Mouse (Mus musculus): ENCODE results near the gene Hprt. TPM values are rescaled to one million over a fixed set of nuclear protein-coding genes. Genes with fewer than 3 reads are reported as not detected.

Gene Hprt
- polyA plus RNA-seq, 1 experiment from 2014 or later = 155 TPM

DNA sequence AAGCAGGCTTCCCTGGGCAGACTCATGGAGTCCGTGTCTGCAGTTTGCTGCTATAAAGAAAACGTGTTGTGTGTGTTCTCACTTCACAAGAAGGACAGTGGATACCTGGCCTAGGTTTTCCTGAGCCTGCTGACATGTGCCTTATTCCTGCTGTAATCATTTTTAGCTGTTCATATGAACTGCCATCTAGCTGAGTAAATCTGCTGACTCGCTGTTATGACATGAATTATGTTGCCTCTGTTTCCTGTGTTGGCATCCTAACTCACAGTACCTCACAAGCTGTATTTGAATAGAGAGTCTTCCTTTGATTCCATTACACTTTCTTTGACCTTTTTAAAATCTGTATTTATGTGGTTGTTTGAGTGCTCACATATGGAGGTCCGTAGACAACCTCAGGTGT lies 50.3 kb downstream of the Hprt start:
- no peak for ATAC-seq (ENCODE audit: low FRiP score, low TSS enrichment)

GRCm38 (mm10) chrX:53039651-53040050 lies 51.7 kb downstream of the Hprt start:
- Histone ChIP-seq H3K9ac (replicated peaks; ENCODE audit: low read length) (no peak overlapping the region), H3K4me3 (ENCODE audit: low read length) (no peak overlapping the region), H3K27ac (ENCODE audit: low read length) (peak overlapping the region; percentile 80), H3K27me3 (ENCODE audit: insufficient read depth, low read length) (no peaks in the 10 kb centered on the region), H3K4me1 (ENCODE audit: insufficient read depth, low read length) (peaks cover 13% of the 10 kb centered on the region; the same call in 1 of the 2 replicates), H3K4me2 (replicated peaks; ENCODE audit: low read depth, low read length) (no peak overlapping the region), H3K9me3 (ENCODE audit: low read length) (no peaks in the 10 kb centered on the region), H3K36me3 (ENCODE audit: insufficient read depth, low read length) (no peaks in the 10 kb centered on the region)
- ATAC-seq (ENCODE audit: low FRiP score, low TSS enrichment) = peak; percentile 76
- WGBS = 43% methylated on average over 5 of the region's 5 CpGs

More for the DNA sequence above, 50.3 kb downstream of the Hprt start:
- Histone ChIP-seq H3K4me2 (replicated peaks; ENCODE audit: low read depth, low read length) (no peak overlapping the region), H3K27ac (ENCODE audit: low read length) (no peak overlapping the region), H3K27me3 (ENCODE audit: insufficient read depth, low read length) (no peaks in the 10 kb centered on the region), H3K9ac (replicated peaks; ENCODE audit: low read length) (no peak overlapping the region), H3K36me3 (ENCODE audit: insufficient read depth, low read length) (no peaks in the 10 kb centered on the region), H3K4me3 (ENCODE audit: low read length) (no peak overlapping the region), H3K4me1 (ENCODE audit: insufficient read depth, low read length) (peaks cover 13% of the 10 kb centered on the region; the same call in 1 of the 2 replicates), H3K9me3 (ENCODE audit: low read length) (no peaks in the 10 kb centered on the region)
- WGBS = 80% methylated on average over 4 of the region's 4 CpGs

DNA sequence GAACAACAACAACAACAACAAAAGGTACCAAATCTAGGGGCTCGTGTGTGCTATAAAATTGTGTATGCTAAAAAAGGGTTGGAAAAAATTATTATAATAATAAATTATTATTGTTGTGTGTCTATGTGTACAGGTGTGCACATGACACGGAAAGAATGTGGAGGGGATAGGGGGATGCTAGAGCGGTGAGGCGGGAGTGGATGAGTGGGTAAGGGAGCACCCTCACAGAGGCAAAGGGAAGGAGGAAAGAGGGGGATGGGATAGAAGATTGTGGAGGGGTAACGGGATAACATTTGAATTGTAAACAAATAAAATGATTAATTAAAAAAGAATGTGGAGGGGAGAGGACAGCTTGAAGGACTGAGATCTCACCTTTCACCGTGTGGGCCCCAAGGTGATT lies 52.2 kb downstream of the Hprt start:
- Histone ChIP-seq H3K27me3 (ENCODE audit: insufficient read depth, low read length) (no peaks in the 10 kb centered on the region), H3K4me1 (ENCODE audit: insufficient read depth, low read length) (peaks cover 14% of the 10 kb centered on the region), H3K4me2 (replicated peaks; ENCODE audit: low read depth, low read length) (no peak overlapping the region), H3K27ac (ENCODE audit: low read length) (peak overlapping the region; percentile 80), H3K4me3 (ENCODE audit: low read length) (no peak overlapping the region), H3K36me3 (ENCODE audit: insufficient read depth, low read length) (no peaks in the 10 kb centered on the region), H3K9ac (replicated peaks; ENCODE audit: low read length) (no peak overlapping the region), H3K9me3 (ENCODE audit: low read length) (no peaks in the 10 kb centered on the region)
- 68% methylated on average over 6 of the region's 6 CpGs for WGBS
- ATAC-seq (ENCODE audit: low FRiP score, low TSS enrichment) = 0 out of 2 replicates have a peak, but pooled peaks have one; percentile 70

- ATAC-seq (ENCODE audit: low FRiP score, low TSS enrichment) = no peak
- no peak overlapping the region for H3K27ac ChIP-seq (ENCODE audit: low read length)
- H3K4me2 ChIP-seq (replicated peaks; ENCODE audit: low read depth, low read length) = no peak overlapping the region
- no peaks in the 10 kb centered on the region for H3K27me3 ChIP-seq (ENCODE audit: insufficient read depth, low read length)
- no peaks in the 10 kb centered on the region for H3K9me3 ChIP-seq (ENCODE audit: low read length)
- H3K4me1 ChIP-seq (ENCODE audit: insufficient read depth, low read length) = peaks cover 21% of the 10 kb centered on the region
- 70% methylated on average over 6 of the region's 6 CpGs for WGBS
- H3K4me3 ChIP-seq (ENCODE audit: low read length) = no peak overlapping the region
- H3K9ac ChIP-seq (replicated peaks; ENCODE audit: low read length) = no peak overlapping the region
- no peaks in the 10 kb centered on the region for H3K36me3 ChIP-seq (ENCODE audit: insufficient read depth, low read length)
Observed at GRCm38 (mm10) chrX:53041006-53041405, 53.1 kb downstream of the Hprt start.

- peak; percentile 66 for ATAC-seq (ENCODE audit: low FRiP score, low TSS enrichment)
- 36% methylated on average over 10 of the region's 10 CpGs for WGBS
Observed at GRCm38 (mm10) chrX:53045187-53045903, 57.4 kb downstream of the Hprt start.

GRCm38 (mm10) chrX:53046033-53046432 lies 58.1 kb downstream of the Hprt start:
- ATAC-seq (ENCODE audit: low FRiP score, low TSS enrichment) = no peak
- 57% methylated on average over 4 of the region's 4 CpGs for WGBS

More at GRCm38 (mm10) chrX:53045187-53045903, 57.4 kb downstream of the Hprt start:
- Histone ChIP-seq H3K9ac (replicated peaks; ENCODE audit: low read length) (no peak overlapping the region), H3K9me3 (ENCODE audit: low read length) (no peaks in the 10 kb centered on the region), H3K36me3 (ENCODE audit: insufficient read depth, low read length) (no peaks in the 10 kb centered on the region), H3K27ac (ENCODE audit: low read length) (peak overlapping the region; percentile 87), H3K4me2 (replicated peaks; ENCODE audit: low read depth, low read length) (no peak overlapping the region), H3K27me3 (ENCODE audit: insufficient read depth, low read length) (no peaks in the 10 kb centered on the region), H3K4me1 (ENCODE audit: insufficient read depth, low read length) (peaks cover 21% of the 10 kb centered on the region), H3K4me3 (ENCODE audit: low read length) (no peak overlapping the region)

GRCm38 (mm10) chrX:53046911-53047310 lies 59.0 kb downstream of the Hprt start:
- Histone ChIP-seq H3K36me3 (ENCODE audit: insufficient read depth, low read length) (no peaks in the 10 kb centered on the region), H3K4me2 (replicated peaks; ENCODE audit: low read depth, low read length) (no peak overlapping the region), H3K9ac (replicated peaks; ENCODE audit: low read length) (no peak overlapping the region), H3K27ac (ENCODE audit: low read length) (0 out of 2 replicates have a peak overlapping the region, but pooled peaks have one; percentile 6), H3K4me1 (ENCODE audit: insufficient read depth, low read length) (peaks cover 26% of the 10 kb centered on the region), H3K27me3 (ENCODE audit: insufficient read depth, low read length) (no peaks in the 10 kb centered on the region), H3K4me3 (ENCODE audit: low read length) (no peak overlapping the region), H3K9me3 (ENCODE audit: low read length) (no peaks in the 10 kb centered on the region)
- no peak for ATAC-seq (ENCODE audit: low FRiP score, low TSS enrichment)
- WGBS = 31% methylated on average over 2 of the region's 2 CpGs

More at GRCm38 (mm10) chrX:53046033-53046432, 58.1 kb downstream of the Hprt start:
- H3K9ac ChIP-seq (replicated peaks; ENCODE audit: low read length) = no peak overlapping the region
- no peaks in the 10 kb centered on the region for H3K36me3 ChIP-seq (ENCODE audit: insufficient read depth, low read length)
- no peak overlapping the region for H3K4me2 ChIP-seq (replicated peaks; ENCODE audit: low read depth, low read length)
- peaks cover 22% of the 10 kb centered on the region for H3K4me1 ChIP-seq (ENCODE audit: insufficient read depth, low read length)
- peak overlapping the region; percentile 87 for H3K27ac ChIP-seq (ENCODE audit: low read length)
- H3K9me3 ChIP-seq (ENCODE audit: low read length) = no peaks in the 10 kb centered on the region
- no peak overlapping the region for H3K4me3 ChIP-seq (ENCODE audit: low read length)
- no peaks in the 10 kb centered on the region for H3K27me3 ChIP-seq (ENCODE audit: insufficient read depth, low read length)

DNA sequence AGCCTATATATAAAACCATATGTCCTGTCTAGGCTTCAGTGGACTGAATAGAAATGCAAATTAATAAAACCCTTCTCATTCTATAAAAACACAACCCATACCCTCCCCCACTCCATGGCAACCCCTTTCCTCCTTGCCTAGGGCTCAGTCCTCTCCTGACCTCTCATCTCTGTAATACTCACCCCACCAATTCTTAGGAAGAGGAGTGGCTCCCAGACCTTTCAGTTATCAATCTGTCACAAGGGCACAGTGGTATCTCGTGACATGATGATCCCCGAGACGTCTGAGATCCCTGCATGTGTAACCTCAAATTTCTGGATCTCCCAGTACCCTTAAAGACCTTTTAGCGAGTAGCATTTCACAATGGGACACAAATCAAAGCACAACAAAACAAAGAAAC lies 61.3 kb downstream of the Hprt start:
- WGBS = 42% methylated on average over 4 of the region's 4 CpGs

DNA sequence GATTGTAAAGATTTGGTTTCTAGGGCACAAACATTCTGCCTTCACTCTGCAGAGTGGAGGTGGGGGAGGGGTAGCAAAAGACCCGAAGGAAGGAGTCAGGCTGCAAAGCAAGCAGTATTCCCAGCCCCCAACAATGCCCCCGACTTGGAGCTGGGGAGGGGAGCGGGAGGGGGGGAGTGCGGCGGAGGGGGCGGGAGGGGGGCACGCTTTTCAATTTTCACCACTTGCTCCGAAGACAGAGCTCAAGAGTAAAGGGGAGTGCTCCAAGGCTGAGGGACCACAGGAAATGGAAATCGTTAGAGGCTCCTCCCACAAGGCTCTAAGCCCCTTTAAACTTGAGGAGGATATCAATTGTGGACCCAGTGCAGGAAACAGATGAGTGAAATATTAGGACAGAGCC lies 62.4 kb downstream of the Hprt start:
- Histone ChIP-seq H3K4me1 (ENCODE audit: insufficient read depth, low read length) (peaks cover 39% of the 10 kb centered on the region), H3K36me3 (ENCODE audit: insufficient read depth, low read length) (no peaks in the 10 kb centered on the region), H3K27me3 (ENCODE audit: insufficient read depth, low read length) (no peaks in the 10 kb centered on the region), H3K4me3 (ENCODE audit: low read length) (peak overlapping the region; percentile 32), H3K9me3 (ENCODE audit: low read length) (no peaks in the 10 kb centered on the region), H3K27ac (ENCODE audit: low read length) (peak overlapping the region; percentile 58; the same call in 1 of the 2 replicates), H3K9ac (replicated peaks; ENCODE audit: low read length) (0 out of 2 replicates have a peak overlapping the region, but pooled peaks have one; percentile 35), H3K4me2 (replicated peaks; ENCODE audit: low read depth, low read length) (peak overlapping the region; percentile 48)
- no peak for ATAC-seq (ENCODE audit: low FRiP score, low TSS enrichment)
- 16% methylated on average over 3 of the region's 9 CpGs for WGBS

More for the DNA sequence above, 61.3 kb downstream of the Hprt start:
- Histone ChIP-seq H3K4me2 (replicated peaks; ENCODE audit: low read depth, low read length) (no peak overlapping the region), H3K4me3 (ENCODE audit: low read length) (no peak overlapping the region), H3K36me3 (ENCODE audit: insufficient read depth, low read length) (no peaks in the 10 kb centered on the region), H3K27ac (ENCODE audit: low read length) (no peak overlapping the region), H3K27me3 (ENCODE audit: insufficient read depth, low read length) (no peaks in the 10 kb centered on the region), H3K9ac (replicated peaks; ENCODE audit: low read length) (no peak overlapping the region), H3K9me3 (ENCODE audit: low read length) (no peaks in the 10 kb centered on the region), H3K4me1 (ENCODE audit: insufficient read depth, low read length) (peaks cover 40% of the 10 kb centered on the region)
- ATAC-seq (ENCODE audit: low FRiP score, low TSS enrichment) = no peak

All from kidney, embryonic 16.5 days (tissue).